ENCODE assay signal across 8 mouse cellular contexts in genomic region chr7:80116158-80116557, GRCm38 (mm10). TPM values are rescaled to one million over a fixed set of nuclear protein-coding genes. Genes with fewer than 3 reads are reported as not detected.
DNase-seq lines count a peak whose midpoint lies in the region; ATAC-seq and TF ChIP-seq lines count a peak whose summit lies in the region.

No protein-coding gene starts in this region.

- H3K36me3 ChIP-seq in forebrain, embryonic 11.5 days (ENCODE audit: control insufficient read depth, insufficient read depth, low read length): no peaks in the 10 kb centered on the region
- H3K36me3 ChIP-seq in intestine, embryonic 15.5 days: no peaks in the 10 kb centered on the region
- no peaks in the 10 kb centered on the region for H3K36me3 ChIP-seq in midbrain, embryonic 11.5 days (ENCODE audit: control insufficient read depth, insufficient read depth, low read length)

- no peak overlapping the region for H3K27ac ChIP-seq in forebrain, embryonic 11.5 days (ENCODE audit: low read depth, low read length)
- no peak overlapping the region for H3K27ac ChIP-seq in intestine, embryonic 15.5 days
- H3K27ac ChIP-seq in midbrain, embryonic 11.5 days (ENCODE audit: low read depth, low read length): no peak overlapping the region
- no peak overlapping the region for H3K27ac ChIP-seq in layer of hippocampus, adult 2 months

- H3K9me3 ChIP-seq in forebrain, embryonic 11.5 days (ENCODE audit: control insufficient read depth, low read length): no peaks in the 10 kb centered on the region
- no peaks in the 10 kb centered on the region for H3K9me3 ChIP-seq in intestine, embryonic 15.5 days
- H3K9me3 ChIP-seq in midbrain, embryonic 11.5 days (ENCODE audit: control insufficient read depth, low read length): no peaks in the 10 kb centered on the region

- peaks cover 8% of the 10 kb centered on the region for H3K4me1 ChIP-seq in forebrain, embryonic 11.5 days (replicated peaks; ENCODE audit: control insufficient read depth, insufficient read depth, low read length)
- peaks cover 27% of the 10 kb centered on the region for H3K4me1 ChIP-seq in intestine, embryonic 15.5 days (replicated peaks)
- peaks cover 21% of the 10 kb centered on the region for H3K4me1 ChIP-seq in midbrain, embryonic 11.5 days (ENCODE audit: control insufficient read depth, insufficient read depth, low read length)

- H3K4me2 ChIP-seq in forebrain, embryonic 11.5 days (ENCODE audit: low read depth, low read length, severe bottlenecking): peak overlapping the region; percentile 82; the same call in 1 of the 2 replicates
- peak overlapping the region; percentile 84; the same call in 1 of the 2 replicates for H3K4me2 ChIP-seq in intestine, embryonic 15.5 days (replicated peaks)
- H3K4me2 ChIP-seq in midbrain, embryonic 11.5 days: peak overlapping the region; percentile 72

- no peaks in the 10 kb centered on the region for H3K27me3 ChIP-seq in forebrain, embryonic 11.5 days (ENCODE audit: control insufficient read depth, insufficient read depth, low read length)
- no peaks in the 10 kb centered on the region for H3K27me3 ChIP-seq in intestine, embryonic 15.5 days (replicated peaks)
- no peaks in the 10 kb centered on the region; the same call in 1 of the 2 replicates for H3K27me3 ChIP-seq in midbrain, embryonic 11.5 days (ENCODE audit: control insufficient read depth, insufficient read depth, low read length)

- DNase-seq in cerebellum, postnatal 10 days: peak; percentile 44 to 45
- no peak for DNase-seq in cerebellum, adult 9-10 months
- DNase-seq in forebrain, embryonic 11.5 days (ENCODE audit: low spot score): no peak
- DNase-seq in midbrain, embryonic 11.5 days (ENCODE audit: low spot score, missing footprints): no peak
- DNase-seq in layer of hippocampus, adult 2 months (ENCODE audit: low spot score in 2 of 2): no peak
- DNase-seq in cerebellum, postnatal 36 days: no peak
- DNase-seq in thymus, postnatal 14 days: no peak

- TF ChIP-seq CTCF in layer of hippocampus, adult 2 months (conservative IDR thresholded peaks at IDR 0.05): no peak

- no peak overlapping the region for H3K4me3 ChIP-seq in forebrain, embryonic 11.5 days (ENCODE audit: low read depth, low read length)
- no peak overlapping the region for H3K4me3 ChIP-seq in intestine, embryonic 15.5 days (replicated peaks)
- peak overlapping the region; percentile 94; the same call in 1 of the 2 replicates for H3K4me3 ChIP-seq in midbrain, embryonic 11.5 days (ENCODE audit: low read depth, low read length)
- H3K4me3 ChIP-seq in layer of hippocampus, adult 2 months: no peak overlapping the region

- WGBS in forebrain, embryonic 11.5 days: 84% methylated on average over 2 of the region's 2 CpGs
- WGBS in intestine, embryonic 15.5 days: 67% methylated on average over 2 of the region's 2 CpGs
- WGBS in midbrain, embryonic 11.5 days: 74% methylated on average over 2 of the region's 2 CpGs

- no peak for ATAC-seq in forebrain, embryonic 11.5 days (replicated peaks; ENCODE audit: low FRiP score)
- ATAC-seq in intestine, embryonic 15.5 days: no peak
- ATAC-seq in midbrain, embryonic 11.5 days (ENCODE audit: low FRiP score): no peak

- peak overlapping the region; percentile 98; the same call in 1 of the 2 replicates for H3K9ac ChIP-seq in forebrain, embryonic 11.5 days (ENCODE audit: low read length)
- no peak overlapping the region for H3K9ac ChIP-seq in intestine, embryonic 15.5 days
- peak overlapping the region; percentile 96 for H3K9ac ChIP-seq in midbrain, embryonic 11.5 days (ENCODE audit: low read length)

RNA-seq across cellular contexts. Expression of gene Idh2, which starts 1.0 kb away (rescaled TPM):
- 403 and 425 TPM in 2 replicates for polyA plus RNA-seq in forebrain, embryonic 11.5 days (2014; fragmentation: Nextera tagmentation; extraction: Ambion mirVana)
- polyA plus RNA-seq in intestine, embryonic 15.5 days (2015; fragmentation: Nextera tagmentation; extraction: Ambion mirVana): 520 and 568 TPM in 2 replicates
- 349 and 357 TPM in 2 replicates for polyA plus RNA-seq in midbrain, embryonic 11.5 days (2014; fragmentation: Nextera tagmentation; extraction: Ambion mirVana)
- 10 to 100 TPM; 63.8 to 69.8 TPM for total RNA-seq in layer of hippocampus, adult 2 months (2021)

Comparison
In these comparisons a context has a peak if more than half of its experiments do, and no peak if none do; other contexts are left out.
1. DNase-seq: peak in cerebellum, postnatal 10 days (2 of 2); none in cerebellum, adult 9-10 months (single experiment), forebrain, embryonic 11.5 days (single experiment), midbrain, embryonic 11.5 days (single experiment), layer of hippocampus, adult 2 months (0 of 2), cerebellum, postnatal 36 days (0 of 2) and thymus, postnatal 14 days (single experiment).
2. Peak in every context shown above with its lines, with median percentiles within 50 percentile points of each other: H3K4me2 ChIP-seq.